Mouse (Mus musculus): ENCODE measurements at regions not wholly inside any gene's neighbourhood (a gene's known extent, or its start where the extent isn't known, plus 50 kb on each side); places are given as distances from the start of the nearest gene placed in this dataset.
A peak's percentile ranks its signal among the peaks of the same experiment; 100 is the strongest.

- DNase-seq (ENCODE audit: extremely low spot score in 1 of 2, low spot score in 2 of 2): no peak
- intact Hi-C loops (cut with DNase I): no loop called here
Observed at GRCm38 (mm10) chr17:88168262-88169096, 103.4 kb upstream of the Fbxo11 start.

GRCm38 (mm10) chr17:88171606-88172005 lies 106.5 kb upstream of the Fbxo11 start:
- DNase-seq (ENCODE audit: extremely low spot score in 1 of 2, low spot score in 2 of 2): no peak
- intact Hi-C loops (cut with DNase I): no loop called here

GRCm38 (mm10) chr17:88173354-88174032 lies 108.4 kb upstream of the Fbxo11 start:
- intact Hi-C loops (cut with DNase I): no loop called here
- DNase-seq (ENCODE audit: extremely low spot score in 1 of 2, low spot score in 2 of 2): no peak

- intact Hi-C loops (cut with DNase I): no loop called here
- DNase-seq (ENCODE audit: extremely low spot score in 1 of 2, low spot score in 2 of 2): no peak
Observed at GRCm38 (mm10) chr17:88174242-88174679, 109.2 kb upstream of the Fbxo11 start.

GRCm38 (mm10) chr17:88175951-88176623 lies 111.0 kb upstream of the Fbxo11 start:
- no peak for DNase-seq (ENCODE audit: extremely low spot score in 1 of 2, low spot score in 2 of 2)
- intact Hi-C loops (cut with DNase I): no loop called here

GRCm38 (mm10) chr17:88190735-88191134 lies 125.6 kb upstream of the Fbxo11 start:
- DNase-seq (ENCODE audit: extremely low spot score in 1 of 2, low spot score in 2 of 2): no peak
- intact Hi-C loops (cut with DNase I): no loop called here

- intact Hi-C loops (cut with DNase I): no loop called here
- no peak for DNase-seq (ENCODE audit: extremely low spot score in 1 of 2, low spot score in 2 of 2)
Observed at GRCm38 (mm10) chr17:88191444-88191843, 126.4 kb upstream of the Fbxo11 start.

GRCm38 (mm10) chr17:88191930-88192807 lies 127.1 kb upstream of the Fbxo11 start:
- no peak for DNase-seq (ENCODE audit: extremely low spot score in 1 of 2, low spot score in 2 of 2)
- intact Hi-C loops (cut with DNase I): no loop called here

GRCm38 (mm10) chr17:88194693-88195092 lies 129.6 kb upstream of the Fbxo11 start:
- DNase-seq (ENCODE audit: extremely low spot score in 1 of 2, low spot score in 2 of 2): no peak
- intact Hi-C loops (cut with DNase I): no loop called here

- DNase-seq (ENCODE audit: extremely low spot score in 1 of 2, low spot score in 2 of 2): peak; percentile 11 to 36
- intact Hi-C loops (cut with DNase I): no loop called here
Observed at GRCm38 (mm10) chr17:88195303-88195702, 130.2 kb upstream of the Fbxo11 start.

- intact Hi-C loops (cut with DNase I): no loop called here
- DNase-seq (ENCODE audit: extremely low spot score in 1 of 2, low spot score in 2 of 2): no peak
Observed at GRCm38 (mm10) chr17:88195893-88196292, 130.8 kb upstream of the Fbxo11 start.

GRCm38 (mm10) chr17:88196322-88196721 lies 131.2 kb upstream of the Fbxo11 start:
- intact Hi-C loops (cut with DNase I): no loop called here
- DNase-seq (ENCODE audit: extremely low spot score in 1 of 2, low spot score in 2 of 2): no peak

GRCm38 (mm10) chr17:88197381-88197780 lies 132.3 kb upstream of the Fbxo11 start:
- intact Hi-C loops (cut with DNase I): no loop called here
- DNase-seq (ENCODE audit: extremely low spot score in 1 of 2, low spot score in 2 of 2): peak in 1 of 2 experiments; percentile 31

GRCm38 (mm10) chr17:88201249-88201970 lies 136.3 kb upstream of the Fbxo11 start:
- no peak for DNase-seq (ENCODE audit: extremely low spot score in 1 of 2, low spot score in 2 of 2)
- intact Hi-C loops (cut with DNase I): no loop called here

- intact Hi-C loops (cut with DNase I): no loop called here
- DNase-seq (ENCODE audit: extremely low spot score in 1 of 2, low spot score in 2 of 2): no peak
Observed at GRCm38 (mm10) chr17:88202214-88202613, 137.1 kb upstream of the Fbxo11 start.

GRCm38 (mm10) chr17:88209565-88209964 lies 144.5 kb upstream of the Fbxo11 start:
- DNase-seq (ENCODE audit: extremely low spot score in 1 of 2, low spot score in 2 of 2): no peak
- intact Hi-C loops (cut with DNase I): no loop called here

- no peak for DNase-seq (ENCODE audit: extremely low spot score in 1 of 2, low spot score in 2 of 2)
- intact Hi-C loops (cut with DNase I): no loop called here
Observed at GRCm38 (mm10) chr17:88212121-88212520, 147.0 kb upstream of the Fbxo11 start.

GRCm38 (mm10) chr17:88214746-88215145 lies 149.7 kb upstream of the Fbxo11 start:
- DNase-seq (ENCODE audit: extremely low spot score in 1 of 2, low spot score in 2 of 2): no peak
- intact Hi-C loops (cut with DNase I): no loop called here
